Comparison of ENCODE assay signal across 9 mouse cellular contexts in genomic region chr13:63572111-63572452, GRCm38 (mm10). TPM values are rescaled to one million over a fixed set of nuclear protein-coding genes. Genes with fewer than 3 reads are reported as not detected.
DNase-seq lines count a peak whose midpoint lies in the region; ATAC-seq and TF ChIP-seq lines count a peak whose summit lies in the region.
"Had no signal": no experiment of that assay in that cellular context is flagged by ENCODE, and none has a peak within 500 bp of the region (broad histone marks: within the 10 kb centered on the region; RNA-seq: fewer than 3 reads in every experiment).

No protein-coding gene starts in this region.

- ATAC-seq in kidney, embryonic 16.5 days (ENCODE audit: low FRiP score, low TSS enrichment): no peak
- no peak for ATAC-seq in hindbrain, embryonic 14.5 days (ENCODE audit: low FRiP score)
- peak; percentile 2; the same call in 1 of the 2 replicates for ATAC-seq in midbrain, embryonic 15.5 days (replicated peaks)
- no peak for ATAC-seq in inflammation-experienced regulatory T-cells, adult 6 months

- peaks cover 30% of the 10 kb centered on the region for H3K27me3 ChIP-seq in kidney, embryonic 16.5 days (ENCODE audit: insufficient read depth, low read length)
- peaks cover 61% of the 10 kb centered on the region for H3K27me3 ChIP-seq in hindbrain, embryonic 14.5 days (ENCODE audit: control insufficient read depth, insufficient read depth, low read length)
- peaks cover 40% of the 10 kb centered on the region for H3K27me3 ChIP-seq in midbrain, embryonic 15.5 days (replicated peaks)

- no peaks in the 10 kb centered on the region for H3K9me3 ChIP-seq in kidney, embryonic 16.5 days (ENCODE audit: low read length)
- no peaks in the 10 kb centered on the region for H3K9me3 ChIP-seq in hindbrain, embryonic 14.5 days (ENCODE audit: control insufficient read depth, low read length)
- H3K9me3 ChIP-seq in midbrain, embryonic 15.5 days: no peaks in the 10 kb centered on the region

- no peak for DNase-seq in kidney, adult 9 months
- no peak for DNase-seq in hindbrain, embryonic 14.5 days (ENCODE audit: low spot score)
- DNase-seq in right cerebral cortex, postnatal 36 days (ENCODE audit: low spot score in 2 of 2): no peak
- no peak for DNase-seq in adrenal gland, adult 2 months
- DNase-seq: gastrocnemius, postnatal 25 days had no signal

- H3K36me3 ChIP-seq in kidney, embryonic 16.5 days (ENCODE audit: insufficient read depth, low read length): no peaks in the 10 kb centered on the region
- no peaks in the 10 kb centered on the region for H3K36me3 ChIP-seq in hindbrain, embryonic 14.5 days (replicated peaks; ENCODE audit: control insufficient read depth, insufficient read depth)
- H3K36me3 ChIP-seq in midbrain, embryonic 15.5 days (replicated peaks): no peaks in the 10 kb centered on the region

- H3K27ac ChIP-seq in kidney, embryonic 16.5 days (ENCODE audit: low read length): peak overlapping the region; percentile 41; the same call in 1 of the 2 replicates
- no peak overlapping the region for H3K27ac ChIP-seq in cortical plate, adult 2 months (ENCODE audit: insufficient read depth, low read length)
- H3K27ac ChIP-seq in hindbrain, embryonic 14.5 days: peak overlapping the region; percentile 88
- H3K27ac ChIP-seq in midbrain, embryonic 15.5 days: peak overlapping the region; percentile 81

- 2% methylated on average over 12 of the region's 12 CpGs for WGBS in kidney, embryonic 16.5 days
- WGBS in hindbrain, embryonic 14.5 days: 1% methylated on average over 12 of the region's 12 CpGs
- under 1% methylated on average over 12 of the region's 12 CpGs for WGBS in midbrain, embryonic 15.5 days

- peak overlapping the region; percentile 74 for H3K9ac ChIP-seq in kidney, embryonic 16.5 days (replicated peaks; ENCODE audit: low read length)
- peak overlapping the region; percentile 92 for H3K9ac ChIP-seq in hindbrain, embryonic 14.5 days
- H3K9ac ChIP-seq in midbrain, embryonic 15.5 days: peak overlapping the region; percentile 65

- H3K4me1 ChIP-seq in kidney, embryonic 16.5 days (ENCODE audit: insufficient read depth, low read length): peaks cover 37% of the 10 kb centered on the region
- H3K4me1 ChIP-seq in cortical plate, adult 2 months (ENCODE audit: control insufficient read depth, insufficient read depth, low read length): peaks cover 6% of the 10 kb centered on the region; the same call in 1 of the 2 replicates
- peaks cover 42% of the 10 kb centered on the region; the same call in 1 of the 2 replicates for H3K4me1 ChIP-seq in hindbrain, embryonic 14.5 days (replicated peaks; ENCODE audit: control insufficient read depth, insufficient read depth, low read length)
- H3K4me1 ChIP-seq in midbrain, embryonic 15.5 days: peaks cover 37% of the 10 kb centered on the region

- TF ChIP-seq POLR2A in cortical plate, adult 2 months (IDR thresholded peaks at IDR 0.05; ENCODE audit: extremely low read depth, insufficient read depth, low read length): no peak

- H3K4me3 ChIP-seq in kidney, embryonic 16.5 days (ENCODE audit: low read length): peak overlapping the region; percentile 74
- peak overlapping the region; percentile 62 for H3K4me3 ChIP-seq in cortical plate, adult 2 months (ENCODE audit: insufficient read depth, low read length)
- peak overlapping the region; percentile 75 for H3K4me3 ChIP-seq in hindbrain, embryonic 14.5 days (replicated peaks; ENCODE audit: low read length)
- H3K4me3 ChIP-seq in midbrain, embryonic 15.5 days: peak overlapping the region; percentile 49

- peak overlapping the region; percentile 100 for H3K4me2 ChIP-seq in kidney, embryonic 16.5 days (replicated peaks; ENCODE audit: low read depth, low read length)
- H3K4me2 ChIP-seq in hindbrain, embryonic 14.5 days (replicated peaks): peak overlapping the region; percentile 73
- peak overlapping the region; percentile 89 for H3K4me2 ChIP-seq in midbrain, embryonic 15.5 days

- TF ChIP-seq CTCF in cortical plate, adult 2 months (IDR thresholded peaks at IDR 0.05; ENCODE audit: extremely low read depth, insufficient read depth, low read length): no peak

RNA-seq across cellular contexts. Expression of gene Ptch1, which starts 1.3 kb away (rescaled TPM):
- 15.8 and 18.9 TPM in 2 replicates for polyA plus RNA-seq in kidney, embryonic 16.5 days (2015; fragmentation: Nextera tagmentation; extraction: Ambion mirVana)
- polyA plus RNA-seq in cortical plate, adult 2 months (2012; rRNA removed): 20.2 and 22.3 TPM in 2 replicates
- 22.7 and 24.2 TPM in 2 replicates for polyA plus RNA-seq in hindbrain, embryonic 14.5 days (2014; fragmentation: Nextera tagmentation; extraction: Ambion mirVana)
- polyA plus RNA-seq in midbrain, embryonic 15.5 days (2015; fragmentation: Nextera tagmentation; extraction: Ambion mirVana): 15.5 and 15.7 TPM in 2 replicates
- 10 to 100 TPM in 2 of 3 experiments, 1 to 10 TPM in 1; 9.5 to 13.2 (median 12.1) TPM for polyA plus RNA-seq in inflammation-experienced regulatory T-cells, adult 6 months (2017; shearing (Covaris generic))
- total RNA-seq in adrenal gland, adult 2 months (2021): 10 to 100 TPM; 30.8 to 57.5 TPM
- polyA plus RNA-seq in adrenal gland, adult 2 months (2012; rRNA removed): 46.7 and 50.1 TPM in 2 replicates
